Mouse (Mus musculus): ENCODE measurements around the gene Fasn. TPM values are rescaled to one million over a fixed set of nuclear protein-coding genes. Genes with fewer than 3 reads are reported as not detected.
A peak's percentile ranks its signal among the peaks of the same experiment; 100 is the strongest.

The Fasn gene
- polyA plus RNA-seq, 1 experiment, result 151 TPM

- no peak overlapping the region for H3K4me3 ChIP-seq (ENCODE audit: extremely low read depth, insufficient read depth, insufficient read length)
- TF ChIP-seq POLR2A (IDR thresholded peaks at IDR 0.05; ENCODE audit: low read depth, low read length), result no peak
- no peak for TF ChIP-seq CTCF (IDR thresholded peaks at IDR 0.05; ENCODE audit: extremely low read depth, insufficient read depth, insufficient read length, insufficient replicate concordance)
These were observed 16.3 kb downstream of the Fasn start for GRCm38 (mm10) chr11:120808010-120808409.

GRCm38 (mm10) chr11:120805375-120806298 is 18.7 kb downstream of the Fasn start:
- Histone ChIP-seq H3K36me3 (ENCODE audit: control insufficient read depth, insufficient read depth, low read length) (peaks cover 38% of the 10 kb centered on the region), H3K4me3 (ENCODE audit: extremely low read depth, insufficient read depth, insufficient read length) (no peak overlapping the region), H3K27me3 (ENCODE audit: control insufficient read depth, insufficient read depth, low read length) (no peaks in the 10 kb centered on the region), H3K4me1 (ENCODE audit: control insufficient read depth, insufficient read depth, insufficient read length) (no peaks in the 10 kb centered on the region), H3K27ac (ENCODE audit: insufficient read depth, low read length) (no peak overlapping the region)
- TF ChIP-seq POLR2A (IDR thresholded peaks at IDR 0.05; ENCODE audit: low read depth, low read length), result no peak
- TF ChIP-seq CTCF (IDR thresholded peaks at IDR 0.05; ENCODE audit: extremely low read depth, insufficient read depth, insufficient read length, insufficient replicate concordance), result no peak
- 91% methylated on average over 7 of the region's 7 CpGs for WGBS
- no peak for DNase-seq (ENCODE audit: low read depth in 1 of 2, low spot score in 2 of 2)

More at GRCm38 (mm10) chr11:120808010-120808409, 16.3 kb downstream of the Fasn start:
- H3K4me1 ChIP-seq (ENCODE audit: control insufficient read depth, insufficient read depth, insufficient read length), result no peaks in the 10 kb centered on the region
- no peak overlapping the region for H3K27ac ChIP-seq (ENCODE audit: insufficient read depth, low read length)
- 91% methylated on average over 12 of the region's 12 CpGs for WGBS
- DNase-seq (ENCODE audit: low read depth in 1 of 2, low spot score in 2 of 2), result no peak
- no peaks in the 10 kb centered on the region for H3K27me3 ChIP-seq (ENCODE audit: control insufficient read depth, insufficient read depth, low read length)
- peaks cover 60% of the 10 kb centered on the region for H3K36me3 ChIP-seq (ENCODE audit: control insufficient read depth, insufficient read depth, low read length)

GRCm38 (mm10) chr11:120804769-120805168 is 19.6 kb downstream of the Fasn start:
- WGBS, result 76% methylated on average over 4 of the region's 4 CpGs
- Histone ChIP-seq H3K27me3 (ENCODE audit: control insufficient read depth, insufficient read depth, low read length) (no peaks in the 10 kb centered on the region), H3K36me3 (ENCODE audit: control insufficient read depth, insufficient read depth, low read length) (peaks cover 29% of the 10 kb centered on the region), H3K4me3 (ENCODE audit: extremely low read depth, insufficient read depth, insufficient read length) (no peak overlapping the region), H3K27ac (ENCODE audit: insufficient read depth, low read length) (no peak overlapping the region), H3K4me1 (ENCODE audit: control insufficient read depth, insufficient read depth, insufficient read length) (no peaks in the 10 kb centered on the region)
- TF ChIP-seq CTCF (IDR thresholded peaks at IDR 0.05; ENCODE audit: extremely low read depth, insufficient read depth, insufficient read length, insufficient replicate concordance), result no peak
- DNase-seq (ENCODE audit: low read depth in 1 of 2, low spot score in 2 of 2), result no peak

GRCm38 (mm10) chr11:120804274-120804673 is 20.1 kb downstream of the Fasn start:
- Histone ChIP-seq H3K4me3 (ENCODE audit: extremely low read depth, insufficient read depth, insufficient read length) (no peak overlapping the region), H3K27me3 (ENCODE audit: control insufficient read depth, insufficient read depth, low read length) (no peaks in the 10 kb centered on the region), H3K27ac (ENCODE audit: insufficient read depth, low read length) (no peak overlapping the region), H3K36me3 (ENCODE audit: control insufficient read depth, insufficient read depth, low read length) (peaks cover 24% of the 10 kb centered on the region), H3K4me1 (ENCODE audit: control insufficient read depth, insufficient read depth, insufficient read length) (no peaks in the 10 kb centered on the region)
- TF ChIP-seq POLR2A (IDR thresholded peaks at IDR 0.05; ENCODE audit: low read depth, low read length), result no peak
- no peak for TF ChIP-seq CTCF (IDR thresholded peaks at IDR 0.05; ENCODE audit: extremely low read depth, insufficient read depth, insufficient read length, insufficient replicate concordance)
- WGBS, result 78% methylated on average over 7 of the region's 7 CpGs
- no peak for DNase-seq (ENCODE audit: low read depth in 1 of 2, low spot score in 2 of 2)

DNA sequence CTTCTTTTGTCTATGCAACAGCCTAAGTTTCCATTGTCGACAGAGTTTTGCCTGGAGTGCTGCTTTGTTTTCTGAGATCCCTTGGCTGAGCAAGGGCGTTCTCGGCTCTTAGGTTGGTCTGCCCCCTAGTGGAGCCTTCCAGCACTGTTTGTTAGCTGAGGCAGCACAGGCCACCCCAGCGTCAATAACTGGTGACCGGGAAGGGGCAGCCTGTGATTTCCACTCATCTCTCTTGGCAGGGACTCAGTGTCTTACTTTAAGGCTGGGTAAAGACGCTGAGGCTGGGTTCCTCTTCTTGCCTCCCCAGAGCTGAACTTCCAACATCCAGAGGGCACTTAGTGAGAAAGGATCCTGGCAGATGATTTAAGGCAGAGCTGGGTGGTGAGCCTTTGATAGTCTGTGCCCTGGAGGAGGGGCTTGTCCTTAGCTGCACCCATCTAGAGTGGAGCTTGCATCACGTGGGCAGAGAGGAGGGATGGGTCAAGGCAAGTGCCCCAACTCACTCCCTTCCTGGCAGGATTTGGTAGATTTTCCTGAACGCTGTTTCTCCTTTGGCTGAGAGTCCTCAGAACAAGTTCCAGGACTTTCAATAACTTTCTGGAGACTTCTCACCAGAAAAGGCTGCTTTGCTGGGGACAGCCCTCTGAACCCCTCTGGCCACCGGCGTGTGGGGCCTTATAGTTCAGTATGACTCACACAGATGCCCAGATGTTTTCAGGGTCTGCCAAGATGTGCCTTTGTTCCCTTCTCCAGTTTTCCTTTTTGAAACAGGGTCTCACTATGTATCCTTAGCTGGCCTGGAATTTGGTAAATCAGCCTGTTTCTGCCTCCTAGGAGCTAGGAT is 24.1 kb downstream of the Fasn start:
- DNase-seq (ENCODE audit: low read depth in 1 of 2, low spot score in 2 of 2), result peak; percentile 63 to 81
- H3K27ac ChIP-seq (ENCODE audit: insufficient read depth, low read length), result no peak overlapping the region
- TF ChIP-seq POLR2A (IDR thresholded peaks at IDR 0.05; ENCODE audit: low read depth, low read length) (no peak), CTCF (IDR thresholded peaks at IDR 0.05; ENCODE audit: extremely low read depth, insufficient read depth, insufficient read length, insufficient replicate concordance) (peak; percentile 78; the same call in 1 of the 2 replicates)
- 18% methylated on average over 10 of the region's 10 CpGs for WGBS
- no peaks in the 10 kb centered on the region for H3K27me3 ChIP-seq (ENCODE audit: control insufficient read depth, insufficient read depth, low read length)
- no peak overlapping the region for H3K4me3 ChIP-seq (ENCODE audit: extremely low read depth, insufficient read depth, insufficient read length)
- no peaks in the 10 kb centered on the region for H3K36me3 ChIP-seq (ENCODE audit: control insufficient read depth, insufficient read depth, low read length)
- H3K4me1 ChIP-seq (ENCODE audit: control insufficient read depth, insufficient read depth, insufficient read length), result peaks cover 8% of the 10 kb centered on the region; the same call in 1 of the 2 replicates

DNA sequence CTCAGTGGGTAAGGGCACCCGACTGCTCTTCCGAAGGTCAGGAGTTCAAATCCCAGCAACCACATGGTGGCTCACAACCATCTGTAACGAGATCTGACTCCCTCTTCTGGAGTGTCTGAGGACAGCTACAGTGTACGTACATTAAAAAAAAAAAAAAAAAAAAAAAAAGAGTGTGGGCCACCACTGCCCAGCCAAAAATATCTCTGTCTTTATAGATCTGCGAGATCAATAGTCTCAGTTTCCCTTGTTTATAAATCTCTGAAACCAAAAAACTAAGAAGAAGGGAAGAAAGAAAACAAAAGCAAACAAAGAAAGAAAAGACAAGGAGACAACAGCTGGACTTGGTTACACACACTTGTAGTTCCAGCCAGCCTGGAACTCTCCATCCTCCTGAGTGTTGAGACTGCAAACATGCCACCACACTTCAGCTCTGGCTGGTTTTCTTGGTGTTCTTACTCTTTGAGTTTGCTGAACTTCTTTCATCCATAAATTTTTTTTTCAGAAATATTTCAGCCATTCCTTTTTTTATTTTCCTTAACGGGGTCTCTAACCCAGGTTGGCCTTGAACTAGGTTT is 24.9 kb downstream of the Fasn start:
- TF ChIP-seq POLR2A (IDR thresholded peaks at IDR 0.05; ENCODE audit: low read depth, low read length) (no peak), CTCF (IDR thresholded peaks at IDR 0.05; ENCODE audit: extremely low read depth, insufficient read depth, insufficient read length, insufficient replicate concordance) (no peak)
- Histone ChIP-seq H3K4me1 (ENCODE audit: control insufficient read depth, insufficient read depth, insufficient read length) (peaks cover 11% of the 10 kb centered on the region; the same call in 1 of the 2 replicates), H3K36me3 (ENCODE audit: control insufficient read depth, insufficient read depth, low read length) (no peaks in the 10 kb centered on the region; the same call in 1 of the 2 replicates), H3K27me3 (ENCODE audit: control insufficient read depth, insufficient read depth, low read length) (no peaks in the 10 kb centered on the region), H3K4me3 (ENCODE audit: extremely low read depth, insufficient read depth, insufficient read length) (no peak overlapping the region), H3K27ac (ENCODE audit: insufficient read depth, low read length) (no peak overlapping the region)
- WGBS, result 60% methylated on average over 6 of the region's 6 CpGs
- no peak for DNase-seq (ENCODE audit: low read depth in 1 of 2, low spot score in 2 of 2)
